Mouse (Mus musculus) neural tube, embryonic 11.5 days (tissue): Measurements from ENCODE around the gene Corin. TPM values are rescaled to one million over a fixed set of nuclear protein-coding genes. Genes with fewer than 3 reads are reported as not detected.
A peak's percentile ranks its signal among the peaks of the same experiment; 100 is the strongest.

Experiments
- ATAC-seq: fragments of 200-750 bp; cut with Nextera tagmentation; 2 replicates; pipeline ENCODE4 v1.8.0; 2017; ENCODE audit warnings: moderate number of reproducible peaks, mild to moderate bottlenecking, moderate TSS enrichment, moderate library complexity; ENCODE audit not compliant: insufficient read depth, low FRiP score, low TSS enrichment
- DNase-seq: peaks from one replicate; pipeline ENCODE4 v3.0.0-alpha.2; 2015; ENCODE audit warnings: low spot score
- H3K27ac ChIP-seq: fragments of 300-500 bp; sonication (generic); 2 replicates; pipeline ENCODE4 v1.5.1; 2014; ENCODE audit warnings: low read depth, mild to moderate bottlenecking, low read length
- H3K27me3 ChIP-seq: fragments of 300-500 bp; sonication (generic); 2 replicates; pipeline ENCODE4 v1.6.1; 2014; ENCODE audit warnings: mild to moderate bottlenecking, low read length, mixed read lengths; ENCODE audit not compliant: control insufficient read depth, insufficient read depth
- H3K36me3 ChIP-seq: fragments of 300-500 bp; sonication (generic); 2 replicates; pipeline ENCODE4 v1.6.1; 2014; ENCODE audit warnings: mild to moderate bottlenecking, low read length, moderate library complexity, mixed read lengths; ENCODE audit not compliant: control insufficient read depth, insufficient read depth
- H3K4me1 ChIP-seq: fragments of 300-500 bp; sonication (generic); 2 replicates; pipeline ENCODE4 v1.6.1; 2014; ENCODE audit warnings: low read length, mixed read lengths; ENCODE audit not compliant: control insufficient read depth, insufficient read depth
- H3K4me2 ChIP-seq: fragments of 300-500 bp; sonication (generic); 2 replicates; pipeline ENCODE4 v1.6.1; 2014; ENCODE audit warnings: low read depth, mild to moderate bottlenecking, moderate library complexity
- H3K4me3 ChIP-seq: fragments of 300-500 bp; sonication (generic); 2 replicates; pipeline ENCODE4 v1.5.1; 2014; ENCODE audit warnings: low read depth, low read length
- H3K9ac ChIP-seq: fragments of 300-500 bp; sonication (generic); 2 replicates; pipeline ENCODE4 v1.6.1; 2014; ENCODE audit warnings: mild to moderate bottlenecking, low read length
- H3K9me3 ChIP-seq: fragments of 300-500 bp; sonication (generic); 2 replicates; pipeline ENCODE4 v1.6.1; 2016; ENCODE audit warnings: low read length; ENCODE audit not compliant: control insufficient read depth
- WGBS: fragments of 180-500 bp; shearing (Covaris S2); extraction: QIAGEN DNeasy Blood & Tissue Kit; methylation state at CpG from one replicate; pipeline ENCODE4 v1.1.7; 2014; 5-methylcytosine and 5-hydroxymethylcytosine counted together
- polyA plus RNA-seq: library from polyadenylated mRNA; unstranded; fragments of >200 nt; fragmentation: Nextera tagmentation; extraction: Ambion mirVana; gene quantifications from 2 replicates; pipeline ENCODE4 v1.2.1, GENCODE M21; 2014

Corin gene
- polyA plus RNA-seq = 4.6 and 7.0 TPM in 2 replicates

- H3K4me1 ChIP-seq = peaks cover 7% of the 10 kb centered on the region
- WGBS = 2% methylated on average over 64 of the region's 64 CpGs
- peaks cover 23% of the 10 kb centered on the region for H3K27me3 ChIP-seq
- H3K9ac ChIP-seq = peak within 1 kb of the TSS; percentile 24; the same call in 1 of the 2 replicates
- H3K4me3 ChIP-seq = peak within 1 kb of the TSS; percentile 30
- H3K27ac ChIP-seq = no peak within 1 kb of the TSS
- peak within 1 kb of the TSS; percentile 50 for H3K4me2 ChIP-seq
- DNase-seq = peak; percentile 30
- H3K9me3 ChIP-seq = no peaks in the 10 kb centered on the region
- H3K36me3 ChIP-seq = no peaks in the 10 kb centered on the region
- peak; percentile 24; the same call in 1 of the 2 replicates for ATAC-seq
These were observed at the start of gene Corin for GRCm38 (mm10) chr5:72503531-72504523. TSS of gene Corin (minus strand) at chr5:72504473.

- Histone ChIP-seq H3K27me3 (no peaks in the 10 kb centered on the region), H3K9ac (no peak overlapping the region), H3K36me3 (no peaks in the 10 kb centered on the region), H3K4me3 (no peak overlapping the region), H3K4me1 (no peaks in the 10 kb centered on the region), H3K27ac (no peak overlapping the region), H3K9me3 (no peaks in the 10 kb centered on the region), H3K4me2 (no peak overlapping the region)
- ATAC-seq (no peak), DNase-seq (no peak)
- WGBS = 96% methylated on average over 3 of the region's 3 CpGs
These were observed 46.9 kb upstream of the Corin start for GRCm38 (mm10) chr5:72551209-72551608.

- Histone ChIP-seq H3K36me3 (peaks cover 11% of the 10 kb centered on the region), H3K9ac (no peak overlapping the region), H3K27ac (no peak overlapping the region), H3K4me3 (no peak overlapping the region), H3K4me2 (no peak overlapping the region), H3K9me3 (no peaks in the 10 kb centered on the region), H3K27me3 (no peaks in the 10 kb centered on the region), H3K4me1 (no peaks in the 10 kb centered on the region)
- 94% methylated on average over 3 of the region's 3 CpGs for WGBS
- no peak for ATAC-seq
- no peak for DNase-seq
These were observed 24.6 kb upstream of the Corin start for GRCm38 (mm10) chr5:72528896-72529295.

GRCm38 (mm10) chr5:72513808-72514207 is 9.5 kb upstream of the Corin start:
- H3K36me3 ChIP-seq = peaks cover 4% of the 10 kb centered on the region; the same call in 1 of the 2 replicates
- no peaks in the 10 kb centered on the region for H3K9me3 ChIP-seq
- 90% methylated on average over 5 of the region's 5 CpGs for WGBS
- no peak overlapping the region for H3K4me3 ChIP-seq
- H3K27me3 ChIP-seq = no peaks in the 10 kb centered on the region
- no peak overlapping the region for H3K9ac ChIP-seq
- no peaks in the 10 kb centered on the region for H3K4me1 ChIP-seq
- DNase-seq (no peak), ATAC-seq (no peak)
- H3K27ac ChIP-seq = no peak overlapping the region
- no peak overlapping the region for H3K4me2 ChIP-seq

GRCm38 (mm10) chr5:72505740-72506139 is 1.5 kb upstream of the Corin start:
- no peak overlapping the region for H3K4me3 ChIP-seq
- no peaks in the 10 kb centered on the region for H3K9me3 ChIP-seq
- H3K4me1 ChIP-seq = peaks cover 7% of the 10 kb centered on the region
- H3K4me2 ChIP-seq = no peak overlapping the region
- WGBS = 78% methylated on average over 5 of the region's 5 CpGs
- ATAC-seq (no peak), DNase-seq (no peak)
- peaks cover 23% of the 10 kb centered on the region for H3K27me3 ChIP-seq
- H3K9ac ChIP-seq = no peak overlapping the region
- no peaks in the 10 kb centered on the region for H3K36me3 ChIP-seq
- H3K27ac ChIP-seq = no peak overlapping the region

GRCm38 (mm10) chr5:72502778-72503177 is 1.5 kb downstream of the Corin start:
- H3K4me3 ChIP-seq = no peak overlapping the region
- peak overlapping the region; percentile 50; the same call in 1 of the 2 replicates for H3K4me2 ChIP-seq
- no peak for DNase-seq

GRCm38 (mm10) chr5:72501763-72502162 is 2.5 kb downstream of the Corin start:
- Histone ChIP-seq H3K36me3 (no peaks in the 10 kb centered on the region), H3K27ac (no peak overlapping the region), H3K27me3 (peaks cover 23% of the 10 kb centered on the region), H3K4me1 (peaks cover 7% of the 10 kb centered on the region), H3K4me2 (no peak overlapping the region), H3K9ac (no peak overlapping the region), H3K4me3 (no peak overlapping the region), H3K9me3 (no peaks in the 10 kb centered on the region)
- ATAC-seq = no peak
- DNase-seq = no peak
- WGBS = 46% methylated on average over 3 of the region's 3 CpGs

More at GRCm38 (mm10) chr5:72502778-72503177, 1.5 kb downstream of the Corin start:
- Histone ChIP-seq H3K27me3 (peaks cover 23% of the 10 kb centered on the region), H3K36me3 (no peaks in the 10 kb centered on the region), H3K27ac (no peak overlapping the region), H3K9ac (no peak overlapping the region), H3K9me3 (no peaks in the 10 kb centered on the region), H3K4me1 (peaks cover 7% of the 10 kb centered on the region)
- no peak for ATAC-seq
- WGBS = 74% methylated on average over 8 of the region's 8 CpGs

GRCm38 (mm10) chr5:72498271-72498670 is 6.0 kb downstream of the Corin start:
- no peaks in the 10 kb centered on the region for H3K4me1 ChIP-seq
- no peak for ATAC-seq
- no peak overlapping the region for H3K4me2 ChIP-seq
- H3K27ac ChIP-seq = no peak overlapping the region
- H3K27me3 ChIP-seq = peaks cover 8% of the 10 kb centered on the region
- no peaks in the 10 kb centered on the region for H3K36me3 ChIP-seq
- no peaks in the 10 kb centered on the region for H3K9me3 ChIP-seq
- 84% methylated on average over 10 of the region's 10 CpGs for WGBS
- no peak overlapping the region for H3K9ac ChIP-seq
- no peak overlapping the region for H3K4me3 ChIP-seq
- no peak for DNase-seq

GRCm38 (mm10) chr5:72496756-72497155 is 7.5 kb downstream of the Corin start:
- Histone ChIP-seq H3K36me3 (no peaks in the 10 kb centered on the region), H3K4me1 (no peaks in the 10 kb centered on the region), H3K27ac (no peak overlapping the region), H3K4me2 (no peak overlapping the region), H3K27me3 (no peaks in the 10 kb centered on the region), H3K4me3 (no peak overlapping the region), H3K9ac (no peak overlapping the region), H3K9me3 (no peaks in the 10 kb centered on the region)
- ATAC-seq (no peak), DNase-seq (no peak)
- WGBS = 87% methylated on average over 4 of the region's 4 CpGs
